Mouse (Mus musculus): ENCODE results near the gene Znhit2. TPM values are rescaled to one million over a fixed set of nuclear protein-coding genes. Genes with fewer than 3 reads are reported as not detected.
A peak's percentile ranks its signal among the peaks of the same experiment; 100 is the strongest.

The Znhit2 gene
- polyA plus RNA-seq, 1 experiment, result 742 TPM

DNA sequence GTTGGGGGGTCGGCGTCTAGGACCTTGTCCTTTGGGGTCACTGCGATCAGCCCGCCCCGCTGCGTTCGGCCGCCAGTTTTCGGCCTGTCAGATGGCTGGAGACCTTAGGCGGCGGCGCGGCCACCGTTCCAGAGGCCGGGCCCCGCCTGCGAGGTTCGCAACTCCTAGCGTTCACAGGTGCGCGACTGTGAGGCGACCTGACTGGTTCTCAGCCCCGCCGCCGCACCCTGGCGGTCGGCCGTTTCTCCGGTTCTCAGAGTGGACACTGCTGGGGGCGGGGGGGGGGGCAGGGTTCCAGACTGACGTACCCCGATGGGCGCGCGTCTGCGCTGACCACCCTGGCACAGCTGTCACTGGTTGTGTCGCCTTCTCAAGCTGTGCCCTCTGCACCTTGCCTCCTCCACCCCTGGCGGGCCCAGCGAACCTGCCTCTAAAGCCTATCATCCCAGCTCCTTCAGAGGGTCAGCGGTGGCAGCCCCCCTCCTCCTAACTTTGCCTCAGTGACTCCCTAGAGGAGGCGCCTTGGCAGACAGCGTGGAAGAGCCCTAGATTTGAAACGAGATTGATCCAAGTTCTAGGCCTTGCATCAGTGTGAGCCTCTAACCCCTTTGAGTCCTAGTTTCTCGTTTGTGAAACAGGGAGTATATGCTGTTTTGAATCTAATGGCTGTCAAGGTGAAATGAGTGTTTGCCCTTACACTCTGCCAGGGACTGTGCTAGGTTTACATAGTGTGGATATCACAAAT lies 13.7 kb upstream of the Znhit2 start:
- peaks cover 2% of the 10 kb centered on the region for H3K36me3 ChIP-seq (ENCODE audit: control insufficient read depth, insufficient read depth, low read length)
- peak overlapping the region; percentile 91 for H3K27ac ChIP-seq (ENCODE audit: control insufficient read depth, insufficient read depth, low read depth, low read length)
- peak overlapping the region; percentile 88 for H3K4me3 ChIP-seq (ENCODE audit: control insufficient read depth, low read depth, low read length)
- peaks cover 5% of the 10 kb centered on the region for H3K4me1 ChIP-seq (ENCODE audit: control insufficient read depth, insufficient read depth, low read length)
- no peaks in the 10 kb centered on the region for H3K27me3 ChIP-seq (ENCODE audit: control insufficient read depth, insufficient read depth, low read length)
- no peak for TF ChIP-seq CTCF (IDR thresholded peaks at IDR 0.05; ENCODE audit: control insufficient read depth, insufficient read depth, insufficient replicate concordance, low read depth, low read length)
- no peak for TF ChIP-seq POLR2A (IDR thresholded peaks at IDR 0.05; ENCODE audit: control insufficient read depth, low read depth, low read length)

DNA sequence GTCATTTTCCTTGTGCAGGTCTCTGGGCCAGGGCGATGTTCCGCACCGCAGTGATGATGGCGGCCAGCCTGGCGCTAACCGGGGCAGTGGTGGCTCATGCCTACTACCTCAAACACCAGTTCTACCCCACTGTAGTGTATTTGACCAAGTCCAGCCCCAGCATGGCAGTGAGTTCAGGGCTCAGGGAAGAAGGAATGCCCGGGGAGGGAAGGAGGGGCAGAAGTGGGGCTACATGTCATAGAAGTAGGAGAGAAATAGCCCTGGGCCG lies 13.2 kb upstream of the Znhit2 start:
- TF ChIP-seq CTCF (IDR thresholded peaks at IDR 0.05; ENCODE audit: control insufficient read depth, insufficient read depth, insufficient replicate concordance, low read depth, low read length) (no peak), POLR2A (IDR thresholded peaks at IDR 0.05; ENCODE audit: control insufficient read depth, low read depth, low read length) (no peak)
- Histone ChIP-seq H3K4me1 (ENCODE audit: control insufficient read depth, insufficient read depth, low read length) (peaks cover 5% of the 10 kb centered on the region), H3K27ac (ENCODE audit: control insufficient read depth, insufficient read depth, low read depth, low read length) (peak overlapping the region; percentile 41; the same call in 1 of the 2 replicates), H3K27me3 (ENCODE audit: control insufficient read depth, insufficient read depth, low read length) (no peaks in the 10 kb centered on the region), H3K36me3 (ENCODE audit: control insufficient read depth, insufficient read depth, low read length) (peaks cover 2% of the 10 kb centered on the region), H3K4me3 (ENCODE audit: control insufficient read depth, low read depth, low read length) (peak overlapping the region; percentile 88)

DNA sequence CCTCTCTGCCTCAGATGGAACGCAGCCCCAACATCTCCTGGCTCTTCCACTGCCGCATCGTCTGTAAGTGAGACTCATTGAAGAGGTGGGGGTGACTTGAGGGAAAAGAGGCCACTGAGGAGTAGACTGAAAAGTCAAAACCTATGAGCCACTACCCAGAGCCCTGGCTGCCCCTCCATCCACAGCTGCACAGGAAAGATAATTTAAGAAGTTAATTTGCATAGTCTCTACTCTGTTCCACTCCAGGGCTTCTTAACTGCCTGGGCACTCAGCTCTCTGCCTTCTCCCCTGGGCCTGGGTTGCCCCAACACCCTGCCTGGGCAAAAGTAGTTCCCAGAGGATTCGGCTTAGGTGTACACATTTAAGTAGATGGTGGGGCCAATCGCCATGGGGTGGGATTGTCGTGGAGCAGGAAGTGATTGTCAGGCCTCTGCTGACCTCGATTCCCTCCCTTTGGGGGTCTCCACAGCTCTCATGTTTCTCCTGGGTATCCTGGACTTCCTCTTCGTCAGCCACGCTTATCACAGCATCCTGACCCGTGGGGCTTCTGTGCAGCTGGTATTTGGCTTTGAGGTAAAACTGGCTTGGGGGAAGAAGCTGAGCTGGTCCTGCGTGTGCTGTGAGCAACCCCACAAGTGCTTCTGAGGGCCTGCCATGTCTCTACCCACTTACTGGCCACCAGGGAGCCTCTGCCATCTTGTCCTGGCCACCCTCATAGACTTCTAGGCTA lies 12.1 kb upstream of the Znhit2 start:
- no peak overlapping the region for H3K4me3 ChIP-seq (ENCODE audit: control insufficient read depth, low read depth, low read length)
- peak; percentile 4; the same call in 1 of the 2 replicates for TF ChIP-seq CTCF (IDR thresholded peaks at IDR 0.05; ENCODE audit: control insufficient read depth, insufficient read depth, insufficient replicate concordance, low read depth, low read length)
- no peak for TF ChIP-seq POLR2A (IDR thresholded peaks at IDR 0.05; ENCODE audit: control insufficient read depth, low read depth, low read length)
- peaks cover 5% of the 10 kb centered on the region for H3K4me1 ChIP-seq (ENCODE audit: control insufficient read depth, insufficient read depth, low read length)
- H3K27me3 ChIP-seq (ENCODE audit: control insufficient read depth, insufficient read depth, low read length), result no peaks in the 10 kb centered on the region
- H3K36me3 ChIP-seq (ENCODE audit: control insufficient read depth, insufficient read depth, low read length), result peaks cover 2% of the 10 kb centered on the region
- H3K27ac ChIP-seq (ENCODE audit: control insufficient read depth, insufficient read depth, low read depth, low read length), result no peak overlapping the region

DNA sequence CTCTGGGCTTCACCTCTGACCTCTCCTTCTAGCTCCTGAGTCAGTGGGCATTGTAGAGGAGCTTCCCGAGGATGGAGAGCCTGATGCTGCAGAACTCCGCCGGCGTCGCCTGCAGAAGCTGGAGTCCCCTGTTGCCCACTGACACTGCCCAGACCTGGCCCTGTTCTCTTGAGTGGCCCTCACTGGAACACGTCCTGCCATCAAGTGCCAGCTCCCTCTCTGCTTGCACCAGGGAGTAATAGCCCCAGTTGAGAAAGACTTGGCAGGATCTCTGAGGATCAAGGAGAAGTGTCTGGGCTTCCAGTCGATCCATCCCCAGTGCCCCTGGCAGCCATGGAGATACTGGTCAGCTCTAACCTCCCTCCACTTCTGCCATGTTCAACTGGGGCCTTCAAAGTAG lies 8.5 kb upstream of the Znhit2 start:
- TF ChIP-seq CTCF (IDR thresholded peaks at IDR 0.05; ENCODE audit: control insufficient read depth, insufficient read depth, insufficient replicate concordance, low read depth, low read length), result no peak
- no peak for TF ChIP-seq POLR2A (IDR thresholded peaks at IDR 0.05; ENCODE audit: control insufficient read depth, low read depth, low read length)
- Histone ChIP-seq H3K36me3 (ENCODE audit: control insufficient read depth, insufficient read depth, low read length) (peaks cover 2% of the 10 kb centered on the region), H3K4me1 (ENCODE audit: control insufficient read depth, insufficient read depth, low read length) (peaks cover 4% of the 10 kb centered on the region), H3K27me3 (ENCODE audit: control insufficient read depth, insufficient read depth, low read length) (no peaks in the 10 kb centered on the region), H3K27ac (ENCODE audit: control insufficient read depth, insufficient read depth, low read depth, low read length) (no peak overlapping the region), H3K4me3 (ENCODE audit: control insufficient read depth, low read depth, low read length) (no peak overlapping the region)

DNA sequence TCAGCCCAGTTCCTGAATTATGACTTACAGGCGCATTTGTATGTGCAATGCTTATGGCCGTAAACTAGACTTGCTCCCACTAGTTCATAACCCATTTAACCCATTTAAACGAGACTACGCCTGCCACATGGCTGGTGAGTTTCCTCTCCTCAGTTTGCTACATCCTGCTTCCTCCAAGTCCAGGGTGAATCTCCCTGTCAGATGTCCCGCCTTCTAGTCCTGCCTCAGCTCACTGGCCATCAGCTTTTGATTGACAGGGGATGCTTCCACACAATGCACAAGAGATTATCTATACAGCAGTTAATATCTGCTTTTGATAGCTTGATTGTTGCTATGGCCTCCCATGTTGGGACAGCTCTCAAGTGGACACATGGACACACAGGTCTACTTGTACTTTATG lies 6.7 kb upstream of the Znhit2 start:
- no peaks in the 10 kb centered on the region; the same call in none of the 2 replicates for H3K36me3 ChIP-seq (ENCODE audit: control insufficient read depth, insufficient read depth, low read length)
- H3K4me3 ChIP-seq (ENCODE audit: control insufficient read depth, low read depth, low read length), result no peak overlapping the region
- no peak for TF ChIP-seq CTCF (IDR thresholded peaks at IDR 0.05; ENCODE audit: control insufficient read depth, insufficient read depth, insufficient replicate concordance, low read depth, low read length)
- TF ChIP-seq POLR2A (IDR thresholded peaks at IDR 0.05; ENCODE audit: control insufficient read depth, low read depth, low read length), result no peak
- H3K27me3 ChIP-seq (ENCODE audit: control insufficient read depth, insufficient read depth, low read length), result no peaks in the 10 kb centered on the region
- H3K27ac ChIP-seq (ENCODE audit: control insufficient read depth, insufficient read depth, low read depth, low read length), result no peak overlapping the region
- H3K4me1 ChIP-seq (ENCODE audit: control insufficient read depth, insufficient read depth, low read length), result peaks cover 2% of the 10 kb centered on the region; the same call in 1 of the 2 replicates

DNA sequence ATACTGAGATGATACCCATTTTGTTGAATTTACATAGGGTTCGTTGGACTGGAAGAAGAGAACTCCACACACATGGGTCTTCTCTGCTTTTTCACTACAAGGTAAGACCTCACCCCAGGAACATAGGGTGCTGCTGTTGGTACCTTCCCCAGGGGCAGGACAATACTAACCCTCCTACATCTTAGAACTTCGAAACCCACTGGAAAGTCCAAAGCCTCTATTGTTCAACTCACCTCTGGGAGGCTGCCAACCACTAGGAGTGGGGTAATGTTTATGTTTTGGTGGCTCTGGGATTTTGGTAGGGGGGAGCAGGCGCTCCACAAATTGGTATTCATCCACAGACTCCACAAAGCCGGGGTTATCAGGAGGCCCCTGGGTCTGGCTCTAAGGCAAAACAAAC lies 4.3 kb upstream of the Znhit2 start:
- H3K4me3 ChIP-seq (ENCODE audit: control insufficient read depth, low read depth, low read length), result peak overlapping the region; percentile 99; the same call in 1 of the 2 replicates
- H3K27ac ChIP-seq (ENCODE audit: control insufficient read depth, insufficient read depth, low read depth, low read length), result no peak overlapping the region
- H3K4me1 ChIP-seq (ENCODE audit: control insufficient read depth, insufficient read depth, low read length), result peaks cover 5% of the 10 kb centered on the region
- no peaks in the 10 kb centered on the region; the same call in none of the 2 replicates for H3K36me3 ChIP-seq (ENCODE audit: control insufficient read depth, insufficient read depth, low read length)
- H3K27me3 ChIP-seq (ENCODE audit: control insufficient read depth, insufficient read depth, low read length), result no peaks in the 10 kb centered on the region
- TF ChIP-seq CTCF (IDR thresholded peaks at IDR 0.05; ENCODE audit: control insufficient read depth, insufficient read depth, insufficient replicate concordance, low read depth, low read length) (no peak), POLR2A (IDR thresholded peaks at IDR 0.05; ENCODE audit: control insufficient read depth, low read depth, low read length) (no peak)

DNA sequence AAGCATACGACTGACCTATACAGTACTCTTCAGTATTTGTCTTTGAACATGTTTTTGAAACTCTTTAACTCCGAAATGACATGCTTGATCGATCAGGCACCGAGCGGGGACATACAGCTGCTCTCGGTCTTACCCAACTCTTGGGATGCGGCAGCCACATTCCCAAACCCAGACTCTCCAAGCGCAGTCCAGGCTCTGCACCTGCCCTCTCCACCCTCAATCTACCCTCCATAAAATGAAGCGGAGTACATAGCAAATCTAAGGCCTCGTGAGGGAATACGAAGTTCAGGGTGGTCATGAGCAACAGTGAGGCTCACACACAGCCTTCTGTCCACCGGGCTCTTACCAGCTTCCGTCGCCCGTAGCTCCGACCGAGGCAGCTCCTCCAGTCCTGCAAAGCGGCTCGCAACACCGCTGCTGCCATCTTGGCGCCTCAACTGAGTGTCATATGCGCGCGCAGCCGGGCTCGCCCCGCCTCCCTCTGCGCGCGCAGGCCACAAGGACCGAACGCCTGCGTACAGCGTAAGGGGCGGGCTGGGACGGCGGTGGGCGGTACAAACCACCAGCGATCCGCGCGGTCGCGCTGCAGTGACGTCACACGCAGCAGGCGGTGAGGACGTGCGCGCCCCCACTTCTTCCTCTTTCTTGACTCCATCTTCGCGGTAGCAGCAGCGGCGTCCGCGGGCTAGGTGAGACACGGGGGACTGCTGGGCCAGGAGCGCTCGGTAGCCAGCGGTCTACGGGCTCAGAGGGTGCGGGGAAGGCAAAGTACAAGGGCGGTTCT lies 3.5 kb upstream of the Znhit2 start, which contains the start of the genes Mrpl49 and Fau:
TSS of gene Mrpl49 (minus strand) at position 473 of the 784 bp plus-strand sequence.
TSS of gene Fau (plus strand) at position 532 of the 784 bp plus-strand sequence.
- Histone ChIP-seq H3K4me1 (ENCODE audit: control insufficient read depth, insufficient read depth, low read length) (peaks cover 6% of the 10 kb centered on the region), H3K36me3 (ENCODE audit: control insufficient read depth, insufficient read depth, low read length) (no peaks in the 10 kb centered on the region), H3K27me3 (ENCODE audit: control insufficient read depth, insufficient read depth, low read length) (no peaks in the 10 kb centered on the region), H3K27ac (ENCODE audit: control insufficient read depth, insufficient read depth, low read depth, low read length) (peak within 1 kb of the TSS; percentile 97), H3K4me3 (ENCODE audit: control insufficient read depth, low read depth, low read length) (peak within 1 kb of the TSS; percentile 99)
- TF ChIP-seq POLR2A (IDR thresholded peaks at IDR 0.05; ENCODE audit: control insufficient read depth, low read depth, low read length) (peak; percentile 96), CTCF (IDR thresholded peaks at IDR 0.05; ENCODE audit: control insufficient read depth, insufficient read depth, insufficient replicate concordance, low read depth, low read length) (no peak)

All from testis, adult 2 months (tissue).